Mouse (Mus musculus) cerebellum, adult 2 months (tissue): ENCODE data around the gene Olfr330. TPM values are rescaled to one million over a fixed set of nuclear protein-coding genes. Genes with fewer than 3 reads are reported as not detected.

Experiments used
- DNase-seq, 2 experiments: peaks; one replicate each; pipeline ENCODE4 v3.0.0; 2021
- H3K27ac ChIP-seq: fragments of 200-500 bp; 2 replicates; pipeline ENCODE4 v1.5.1; 2012; ENCODE audit warnings: low read length, control low read depth, inconsistent platforms; ENCODE audit not compliant: insufficient read depth
- H3K27me3 ChIP-seq: fragments of 200-500 bp; 2 replicates; pipeline ENCODE4 v1.6.1; 2012; ENCODE audit warnings: inconsistent platforms, mild to moderate bottlenecking, low read length, moderate library complexity; ENCODE audit not compliant: control insufficient read depth, insufficient read depth
- H3K4me1 ChIP-seq: fragments of 200-500 bp; 2 replicates; pipeline ENCODE4 v1.6.1; 2011; ENCODE audit warnings: low read length; ENCODE audit not compliant: control insufficient read depth, insufficient read depth
- H3K4me3 ChIP-seq: fragments of 200-500 bp; replicated peaks from 2 replicates; pipeline ENCODE3; 2011; ENCODE audit warnings: mild to moderate bottlenecking, low read depth, low read length, control low read depth; ENCODE audit not compliant: insufficient read depth
- CTCF ChIP-seq: fragments of 200-500 bp; IDR thresholded peaks from 2 replicates; pipeline ENCODE4 v1.5.1; 2011; ENCODE audit warnings: low read depth, mild to moderate bottlenecking, control low read depth, low read length, moderate library complexity, borderline replicate concordance; ENCODE audit not compliant: insufficient read depth
- POLR2A ChIP-seq: fragments of 200-500 bp; IDR thresholded peaks from 2 replicates; pipeline ENCODE4 v1.6.1; 2011; ENCODE audit warnings: low read length, control low read depth, borderline replicate concordance; ENCODE audit not compliant: insufficient read depth
- WGBS: fragments of 180-500 bp; shearing (Covaris S2); methylation state at CpG from one replicate; pipeline ENCODE4 v1.1.7; 2018; 5-methylcytosine and 5-hydroxymethylcytosine counted together
- polyA plus RNA-seq: library from polyadenylated mRNA; depleted of rRNA; stranded (reverse); fragments of >200 nt; gene quantifications from 2 replicates; pipeline ENCODE4 v1.2.3, GENCODE M21; 2012; rRNA removed

Gene Olfr330
- polyA plus RNA-seq, 1 experiment, result not detected

DNA sequence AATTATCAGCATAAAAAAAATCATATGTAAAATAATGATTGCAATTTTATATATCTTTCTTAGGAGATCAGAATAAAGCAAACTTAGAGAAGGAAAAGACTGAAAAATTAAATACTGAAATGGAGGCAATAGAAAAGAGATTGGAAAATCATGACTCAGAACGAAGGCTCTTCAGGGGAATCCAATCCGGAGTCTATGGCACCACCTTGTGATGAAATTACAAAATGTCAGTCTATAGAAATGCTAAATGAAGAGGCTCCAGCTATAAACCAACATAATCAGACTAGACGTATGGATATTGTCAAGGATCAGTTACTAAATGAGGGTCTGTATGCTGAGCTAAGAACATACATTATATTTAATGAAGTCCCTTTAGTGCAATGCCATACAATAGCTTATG is 35.3 kb downstream of the Olfr330 start:
- Histone ChIP-seq H3K27ac (no peak overlapping the region), H3K4me3 (no peak overlapping the region), H3K27me3 (no peaks in the 10 kb centered on the region), H3K4me1 (no peaks in the 10 kb centered on the region)
- no peak for DNase-seq
- WGBS, result 29% methylated on average over 3 of the region's 3 CpGs
- TF ChIP-seq CTCF (no peak), POLR2A (no peak)

DNA sequence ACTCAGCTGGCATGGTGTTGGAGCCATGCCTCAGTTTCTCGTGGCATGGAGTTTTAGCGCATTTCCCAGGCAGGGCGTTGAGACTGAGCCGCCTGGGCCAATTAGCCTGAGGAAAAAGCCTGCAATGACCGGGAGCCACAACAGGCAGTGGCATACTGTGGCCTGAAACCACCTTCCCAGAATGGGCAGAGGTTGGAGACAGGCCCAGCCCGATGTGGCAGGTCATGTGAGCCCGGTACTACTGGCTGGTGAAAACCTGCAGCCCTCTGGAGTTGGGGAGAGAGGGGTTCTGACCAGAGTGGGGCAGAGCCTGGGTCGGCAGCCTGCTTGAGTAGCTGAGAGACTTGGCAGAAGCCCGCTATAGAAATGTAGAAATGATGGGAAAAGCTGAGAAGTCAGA is 35.9 kb downstream of the Olfr330 start:
- no peaks in the 10 kb centered on the region for H3K27me3 ChIP-seq
- no peak overlapping the region for H3K4me3 ChIP-seq
- H3K27ac ChIP-seq, result no peak overlapping the region
- TF ChIP-seq POLR2A (no peak), CTCF (no peak)
- no peaks in the 10 kb centered on the region for H3K4me1 ChIP-seq
- no peak for DNase-seq
- WGBS, result 82% methylated on average over 9 of the region's 9 CpGs

DNA sequence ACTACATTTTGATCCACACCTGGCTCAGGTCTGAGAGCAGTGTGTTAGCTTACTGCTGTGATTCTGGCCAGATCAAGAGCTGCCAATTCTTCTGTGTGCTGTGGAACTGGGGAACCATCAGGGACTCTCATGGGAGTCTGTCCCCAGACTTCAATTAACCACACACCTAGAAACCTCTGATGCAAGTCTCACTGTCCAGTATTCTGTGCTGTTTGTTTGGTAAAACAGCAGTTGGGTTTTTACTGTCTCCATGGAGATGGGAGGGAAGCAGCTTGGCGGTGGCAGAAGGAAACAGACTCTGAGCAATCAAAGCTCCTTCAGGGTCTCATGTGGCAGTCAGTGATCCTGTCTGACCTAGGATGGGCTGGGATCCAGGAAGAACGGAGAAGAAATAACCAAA is 42.2 kb downstream of the Olfr330 start, which contains the start of gene Olfr332:
Olfr332 (minus strand) TSS at position 101 of the 400 bp plus-strand sequence.
- TF ChIP-seq CTCF (no peak), POLR2A (no peak)
- no peaks in the 10 kb centered on the region for H3K4me1 ChIP-seq
- WGBS, result 39% methylated on average over 2 of the region's 2 CpGs
- no peak within 1 kb of the TSS for H3K27ac ChIP-seq
- H3K27me3 ChIP-seq, result no peaks in the 10 kb centered on the region
- DNase-seq, result no peak
- H3K4me3 ChIP-seq, result no peak within 1 kb of the TSS

Other genes with a start within 250 kb of the Olfr330 start
- gene Zfp692, start 227.8 kb downstream of the Olfr330 start, polyA plus RNA-seq, result 74.5 and 81.1 TPM in 2 replicates
- 45.5 and 45.9 TPM in 2 replicates for gene Zfp672, start 204.5 kb downstream of the Olfr330 start, polyA plus RNA-seq
- gene Sh3bp5l, start 204.1 kb downstream of the Olfr330 start, polyA plus RNA-seq, result 63.3 and 64.5 TPM in 2 replicates
- gene Lypd8, start 155.8 kb downstream of the Olfr330 start, polyA plus RNA-seq, result 0.08 and 0.10 TPM in 2 replicates
- not detected in 2 replicates for gene 1810065E05Rik, start 113.7 kb downstream of the Olfr330 start, polyA plus RNA-seq
- not detected in 2 replicates for gene Gm12253, start 102.3 kb downstream of the Olfr330 start, polyA plus RNA-seq
- not detected in 2 replicates for gene Lypd9, start 81.9 kb downstream of the Olfr330 start, polyA plus RNA-seq
- not detected in 2 replicates for gene Olfr30, start 72.6 kb downstream of the Olfr330 start, polyA plus RNA-seq
- not detected in 2 replicates for gene Olfr332, start 42.3 kb downstream of the Olfr330 start, polyA plus RNA-seq
- gene Olfr331, start 32.3 kb downstream of the Olfr330 start, polyA plus RNA-seq, result not detected in 2 replicates
- gene Olfr329-ps, start 11.6 kb upstream of the Olfr330 start, polyA plus RNA-seq, result not detected in 2 replicates
- 0.07 and 0.11 TPM in 2 replicates for gene Olfr328, start 20.8 kb upstream of the Olfr330 start, polyA plus RNA-seq
- gene Olfr224, start 35.7 kb upstream of the Olfr330 start, polyA plus RNA-seq, result 0.08 TPM in 1 of 2 replicates, not detected in the other
- not detected in 2 replicates for gene Olfr325, start 42.9 kb upstream of the Olfr330 start, polyA plus RNA-seq
- not detected in 2 replicates for gene Olfr324, start 60.3 kb upstream of the Olfr330 start, polyA plus RNA-seq
- not detected in 2 replicates for gene 2210407C18Rik, start 81.2 kb upstream of the Olfr330 start, polyA plus RNA-seq
- not detected in 2 replicates for gene Olfr323, start 95.7 kb upstream of the Olfr330 start, polyA plus RNA-seq
- 0.28 and 0.29 TPM in 2 replicates for gene Trim58, start 105.6 kb upstream of the Olfr330 start, polyA plus RNA-seq
- gene Olfr322, start 123.9 kb upstream of the Olfr330 start, polyA plus RNA-seq, result not detected in 2 replicates
- not detected in 2 replicates for gene Olfr320, start 146.3 kb upstream of the Olfr330 start, polyA plus RNA-seq
- not detected in 2 replicates for gene Olfr319, start 164.3 kb upstream of the Olfr330 start, polyA plus RNA-seq
- not detected in 2 replicates for gene Olfr318, start 189.2 kb upstream of the Olfr330 start, polyA plus RNA-seq
- 0.03 TPM in 1 of 2 replicates, not detected in the other for gene Olfr317, start 204.4 kb upstream of the Olfr330 start, polyA plus RNA-seq
- not detected in 2 replicates for gene Olfr316, start 217.9 kb upstream of the Olfr330 start, polyA plus RNA-seq
- gene Olfr315, start 238.4 kb upstream of the Olfr330 start, polyA plus RNA-seq, result not detected in 2 replicates
- not detected in 2 replicates for gene Olfr314, start 248.1 kb upstream of the Olfr330 start, polyA plus RNA-seq